Mouse (Mus musculus): ENCODE measurements at regions not wholly inside any gene's neighbourhood (a gene's known extent, or its start where the extent isn't known, plus 50 kb on each side); places are given as distances from the start of the nearest gene placed in this dataset.

GRCm38 (mm10) chr9:48053580-48053979 lies 108.2 kb upstream of the Nxpe4 start:
- no peaks in the 10 kb centered on the region for H3K4me1 ChIP-seq (ENCODE audit: control insufficient read depth, insufficient read depth, low read length)
- H3K4me3 ChIP-seq (replicated peaks; ENCODE audit: insufficient read depth, low read depth, low read length): no peak overlapping the region
- no peaks in the 10 kb centered on the region for H3K27me3 ChIP-seq (ENCODE audit: control insufficient read depth, insufficient read depth, low read length)
- no peak overlapping the region for H3K27ac ChIP-seq (ENCODE audit: insufficient read depth, low read length)
- WGBS: 96% methylated on average over 4 of the region's 4 CpGs
- DNase-seq: no peak
- TF ChIP-seq POLR2A (IDR thresholded peaks at IDR 0.05; ENCODE audit: borderline replicate concordance, insufficient read depth, low read length) (no peak), CTCF (IDR thresholded peaks at IDR 0.05; ENCODE audit: borderline replicate concordance, insufficient read depth, low read depth, low read length) (no peak)

- no peaks in the 10 kb centered on the region for H3K4me1 ChIP-seq (ENCODE audit: control insufficient read depth, insufficient read depth, low read length)
Measured at GRCm38 (mm10) chr9:48055246-48055645, 106.6 kb upstream of the Nxpe4 start.

GRCm38 (mm10) chr9:48058599-48058998 lies 103.2 kb upstream of the Nxpe4 start:
- WGBS: 52% methylated on average over 8 of the region's 8 CpGs
- no peak overlapping the region for H3K27ac ChIP-seq (ENCODE audit: insufficient read depth, low read length)
- no peak for TF ChIP-seq CTCF (IDR thresholded peaks at IDR 0.05; ENCODE audit: borderline replicate concordance, insufficient read depth, low read depth, low read length)
- TF ChIP-seq POLR2A (IDR thresholded peaks at IDR 0.05; ENCODE audit: borderline replicate concordance, insufficient read depth, low read length): no peak
- H3K4me3 ChIP-seq (replicated peaks; ENCODE audit: insufficient read depth, low read depth, low read length): no peak overlapping the region
- no peak for DNase-seq
- H3K4me1 ChIP-seq (ENCODE audit: control insufficient read depth, insufficient read depth, low read length): no peaks in the 10 kb centered on the region
- no peaks in the 10 kb centered on the region for H3K27me3 ChIP-seq (ENCODE audit: control insufficient read depth, insufficient read depth, low read length)

More at GRCm38 (mm10) chr9:48055246-48055645, 106.6 kb upstream of the Nxpe4 start:
- Histone ChIP-seq H3K27ac (ENCODE audit: insufficient read depth, low read length) (no peak overlapping the region), H3K27me3 (ENCODE audit: control insufficient read depth, insufficient read depth, low read length) (no peaks in the 10 kb centered on the region), H3K4me3 (replicated peaks; ENCODE audit: insufficient read depth, low read depth, low read length) (no peak overlapping the region)
- DNase-seq: no peak
- WGBS: 30% methylated on average over 10 of the region's 10 CpGs
- TF ChIP-seq POLR2A (IDR thresholded peaks at IDR 0.05; ENCODE audit: borderline replicate concordance, insufficient read depth, low read length) (no peak), CTCF (IDR thresholded peaks at IDR 0.05; ENCODE audit: borderline replicate concordance, insufficient read depth, low read depth, low read length) (no peak)

- Histone ChIP-seq H3K4me1 (ENCODE audit: control insufficient read depth, insufficient read depth, low read length) (no peaks in the 10 kb centered on the region), H3K27ac (ENCODE audit: insufficient read depth, low read length) (no peak overlapping the region), H3K27me3 (ENCODE audit: control insufficient read depth, insufficient read depth, low read length) (no peaks in the 10 kb centered on the region), H3K4me3 (replicated peaks; ENCODE audit: insufficient read depth, low read depth, low read length) (no peak overlapping the region)
- TF ChIP-seq CTCF (IDR thresholded peaks at IDR 0.05; ENCODE audit: borderline replicate concordance, insufficient read depth, low read depth, low read length): no peak
- TF ChIP-seq POLR2A (IDR thresholded peaks at IDR 0.05; ENCODE audit: borderline replicate concordance, insufficient read depth, low read length): no peak
- 66% methylated on average over 10 of the region's 10 CpGs for WGBS
- DNase-seq: no peak
Measured at GRCm38 (mm10) chr9:48059549-48060165, 102.2 kb upstream of the Nxpe4 start.

- 93% methylated on average over 4 of the region's 4 CpGs for WGBS
- Histone ChIP-seq H3K27ac (ENCODE audit: insufficient read depth, low read length) (no peak overlapping the region), H3K4me3 (replicated peaks; ENCODE audit: insufficient read depth, low read depth, low read length) (no peak overlapping the region), H3K27me3 (ENCODE audit: control insufficient read depth, insufficient read depth, low read length) (no peaks in the 10 kb centered on the region), H3K4me1 (ENCODE audit: control insufficient read depth, insufficient read depth, low read length) (no peaks in the 10 kb centered on the region)
- TF ChIP-seq POLR2A (IDR thresholded peaks at IDR 0.05; ENCODE audit: borderline replicate concordance, insufficient read depth, low read length) (no peak), CTCF (IDR thresholded peaks at IDR 0.05; ENCODE audit: borderline replicate concordance, insufficient read depth, low read depth, low read length) (no peak)
- DNase-seq: no peak
Measured at GRCm38 (mm10) chr9:48060996-48061395, 100.8 kb upstream of the Nxpe4 start.

GRCm38 (mm10) chr9:48066730-48067345 lies 95.0 kb upstream of the Nxpe4 start:
- no peak for TF ChIP-seq POLR2A (IDR thresholded peaks at IDR 0.05; ENCODE audit: borderline replicate concordance, insufficient read depth, low read length)
- no peak for TF ChIP-seq CTCF (IDR thresholded peaks at IDR 0.05; ENCODE audit: borderline replicate concordance, insufficient read depth, low read depth, low read length)
- Histone ChIP-seq H3K27me3 (ENCODE audit: control insufficient read depth, insufficient read depth, low read length) (no peaks in the 10 kb centered on the region), H3K4me3 (replicated peaks; ENCODE audit: insufficient read depth, low read depth, low read length) (no peak overlapping the region), H3K4me1 (ENCODE audit: control insufficient read depth, insufficient read depth, low read length) (no peaks in the 10 kb centered on the region), H3K27ac (ENCODE audit: insufficient read depth, low read length) (no peak overlapping the region)
- no peak for DNase-seq
- 52% methylated on average over 7 of the region's 7 CpGs for WGBS

GRCm38 (mm10) chr9:48072592-48072991 lies 89.2 kb upstream of the Nxpe4 start:
- Histone ChIP-seq H3K4me1 (ENCODE audit: control insufficient read depth, insufficient read depth, low read length) (no peaks in the 10 kb centered on the region), H3K27me3 (ENCODE audit: control insufficient read depth, insufficient read depth, low read length) (no peaks in the 10 kb centered on the region), H3K27ac (ENCODE audit: insufficient read depth, low read length) (no peak overlapping the region), H3K4me3 (replicated peaks; ENCODE audit: insufficient read depth, low read depth, low read length) (no peak overlapping the region)
- TF ChIP-seq CTCF (IDR thresholded peaks at IDR 0.05; ENCODE audit: borderline replicate concordance, insufficient read depth, low read depth, low read length) (no peak), POLR2A (IDR thresholded peaks at IDR 0.05; ENCODE audit: borderline replicate concordance, insufficient read depth, low read length) (no peak)
- DNase-seq: no peak
- 85% methylated on average over 1 of the region's 1 CpGs for WGBS

GRCm38 (mm10) chr9:48073096-48073495 lies 88.7 kb upstream of the Nxpe4 start:
- no peak for DNase-seq
- no peak for TF ChIP-seq POLR2A (IDR thresholded peaks at IDR 0.05; ENCODE audit: borderline replicate concordance, insufficient read depth, low read length)
- TF ChIP-seq CTCF (IDR thresholded peaks at IDR 0.05; ENCODE audit: borderline replicate concordance, insufficient read depth, low read depth, low read length): no peak
- H3K4me1 ChIP-seq (ENCODE audit: control insufficient read depth, insufficient read depth, low read length): no peaks in the 10 kb centered on the region
- WGBS: 68% methylated on average over 2 of the region's 2 CpGs
- no peak overlapping the region for H3K4me3 ChIP-seq (replicated peaks; ENCODE audit: insufficient read depth, low read depth, low read length)
- H3K27ac ChIP-seq (ENCODE audit: insufficient read depth, low read length): no peak overlapping the region
- no peaks in the 10 kb centered on the region for H3K27me3 ChIP-seq (ENCODE audit: control insufficient read depth, insufficient read depth, low read length)

All from cerebellum, adult 2 months (tissue).